Mouse (Mus musculus) adipose tissue, adult 10 weeks (tissue): ENCODE measurements around the gene Ehmt2. TPM values are rescaled to one million over a fixed set of nuclear protein-coding genes. Genes with fewer than 3 reads are reported as not detected.

Source experiments
- polyA plus RNA-seq: library from polyadenylated mRNA; stranded (reverse); fragments of 350-450 nt; fragmentation: Illumina TruSeq; extraction: RNeasy Lipid Tissue Mini Kit (QIAGEN cat#74804); gene quantifications from one replicate; pipeline ENCODE4 v1.2.3, GENCODE M21; 2014; ENCODE audit warnings: low read depth, low replicate concordance

Gene Ehmt2
- 113 TPM for polyA plus RNA-seq

DNA sequence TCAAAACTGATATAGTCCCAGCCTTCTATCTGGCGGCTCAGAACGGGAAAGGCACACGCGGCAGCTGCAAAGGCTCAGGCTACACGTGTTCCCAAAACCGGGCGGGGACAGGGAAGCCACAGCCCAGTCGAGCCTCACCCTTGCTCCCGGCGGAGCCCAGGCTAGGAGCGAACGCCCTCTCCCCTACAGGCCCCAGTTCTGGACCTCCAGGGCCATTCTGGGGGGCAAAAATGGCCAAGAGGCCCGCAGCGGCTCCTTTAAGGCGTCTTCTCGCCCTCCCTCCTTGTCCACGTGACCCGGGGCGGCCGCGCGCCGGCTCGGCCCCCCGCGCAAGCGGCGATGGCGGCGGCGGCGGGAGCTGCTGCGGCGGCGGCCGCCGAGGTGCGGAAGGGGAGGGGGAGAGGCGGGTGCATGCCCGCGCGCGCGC lies at the start of gene Ehmt2, which contains the start of gene C2:
TSS of gene Ehmt2 (plus strand) at position 310 of the 427 bp plus-strand sequence.
TSS of gene C2 (minus strand) at position 106 of the 427 bp plus-strand sequence.

DNA sequence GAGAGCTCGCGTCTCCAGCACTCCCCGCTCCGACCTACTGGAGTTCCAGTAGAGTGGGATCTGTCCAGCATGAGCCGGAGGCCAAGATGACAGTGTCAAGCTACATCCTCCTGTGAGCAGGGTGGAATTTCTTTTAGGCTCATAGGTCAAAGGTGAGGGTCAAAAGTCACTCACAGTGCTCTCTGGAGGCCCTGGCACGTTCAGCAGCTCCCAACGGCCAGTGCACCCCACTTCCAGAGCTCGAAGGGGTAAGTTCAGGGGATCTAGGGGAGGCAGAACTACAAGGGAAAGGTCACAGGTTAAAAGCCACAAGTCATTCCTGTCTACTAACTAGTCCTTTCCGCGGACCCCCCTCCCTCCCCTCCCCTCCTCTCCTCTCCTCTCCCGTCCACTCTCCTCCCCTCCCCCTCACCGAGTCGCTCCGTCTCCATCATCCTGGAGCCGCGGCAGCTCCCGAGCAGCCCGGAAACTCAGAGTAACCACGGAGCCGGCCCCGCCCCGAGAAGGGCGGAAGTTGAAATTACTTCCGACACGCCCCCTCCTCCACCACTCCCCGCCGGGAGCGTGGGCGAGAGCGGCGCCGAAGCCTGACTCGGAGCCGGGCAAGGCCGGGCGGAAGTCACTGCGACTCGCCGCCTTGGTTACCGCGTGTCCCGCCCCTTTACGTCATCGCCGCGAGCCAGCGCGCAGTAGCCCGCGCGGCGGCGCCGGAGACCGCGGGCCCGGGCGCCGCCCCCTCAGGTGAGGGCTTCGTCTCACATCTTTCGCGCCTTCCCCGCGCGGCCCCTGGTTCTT lies 48.4 kb upstream of the Ehmt2 start, which contains the start of the genes Skiv2l and Nelfe:
TSS of gene Skiv2l (minus strand) at position 489 of the 795 bp plus-strand sequence.
TSS of gene Nelfe (plus strand) at position 670 of the 795 bp plus-strand sequence.

DNA sequence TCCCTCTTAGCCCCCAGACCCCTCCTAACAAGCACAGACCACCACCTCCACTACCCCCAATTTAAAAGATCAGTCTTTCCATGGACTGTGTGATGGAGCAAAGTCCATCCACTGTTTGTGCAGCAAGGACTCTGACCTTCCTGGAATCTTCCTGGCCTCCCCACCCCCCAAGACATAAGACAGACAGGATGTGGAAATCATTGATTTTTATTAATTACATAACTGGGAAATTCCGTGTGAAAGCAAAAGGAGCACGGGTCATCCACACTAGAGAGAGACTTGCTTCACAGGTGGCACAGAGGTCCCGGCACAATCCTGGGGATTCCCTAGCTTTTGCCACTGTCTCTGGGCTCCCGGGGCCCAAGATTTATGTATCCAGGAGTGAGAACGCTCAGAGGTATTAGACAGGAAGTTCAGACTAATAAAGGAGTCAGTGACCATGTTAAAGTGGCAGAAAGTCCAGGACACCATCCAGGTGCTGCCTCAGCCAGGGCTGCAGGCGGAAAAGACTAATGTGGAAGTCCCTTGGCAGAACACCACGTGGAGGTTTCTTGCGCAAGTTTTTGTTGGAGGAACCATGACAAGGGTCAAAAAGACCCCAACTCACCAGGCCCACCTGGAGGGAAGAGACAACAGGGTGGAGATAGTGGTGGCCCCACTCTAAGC lies 35.7 kb upstream of the Ehmt2 start, which contains the start of gene Cfb:
TSS of gene Cfb (minus strand) at position 103 of the 666 bp plus-strand sequence.

DNA sequence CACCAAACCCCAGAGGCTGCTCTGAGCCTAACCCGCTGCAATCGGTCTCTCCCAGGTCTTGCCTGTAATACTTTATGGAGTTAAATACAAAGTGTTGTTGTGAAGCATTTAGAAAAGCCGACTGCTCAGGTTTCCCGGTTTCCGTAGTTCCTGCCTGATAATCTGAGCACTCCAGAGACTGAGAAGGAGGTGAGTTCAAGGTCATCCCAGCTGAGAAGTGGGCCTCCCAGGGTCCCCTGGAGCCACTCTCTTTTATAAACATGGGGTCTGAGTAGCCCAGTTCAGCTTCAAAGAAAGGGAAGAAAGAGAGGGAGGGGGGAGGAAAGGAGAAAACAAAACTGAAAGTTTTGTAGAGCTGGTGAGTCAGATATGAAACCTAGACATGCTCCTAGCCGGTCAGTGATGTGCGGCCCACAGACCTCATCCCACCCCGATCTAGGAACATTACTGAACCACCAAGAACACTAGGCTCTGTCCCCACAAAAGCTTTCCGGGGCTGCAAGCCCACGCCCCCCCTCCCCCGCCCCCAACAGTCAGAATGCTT lies 18.9 kb upstream of the Ehmt2 start, which contains the start of gene Zbtb12:
TSS of gene Zbtb12 (plus strand) at position 148 of the 544 bp plus-strand sequence.

DNA sequence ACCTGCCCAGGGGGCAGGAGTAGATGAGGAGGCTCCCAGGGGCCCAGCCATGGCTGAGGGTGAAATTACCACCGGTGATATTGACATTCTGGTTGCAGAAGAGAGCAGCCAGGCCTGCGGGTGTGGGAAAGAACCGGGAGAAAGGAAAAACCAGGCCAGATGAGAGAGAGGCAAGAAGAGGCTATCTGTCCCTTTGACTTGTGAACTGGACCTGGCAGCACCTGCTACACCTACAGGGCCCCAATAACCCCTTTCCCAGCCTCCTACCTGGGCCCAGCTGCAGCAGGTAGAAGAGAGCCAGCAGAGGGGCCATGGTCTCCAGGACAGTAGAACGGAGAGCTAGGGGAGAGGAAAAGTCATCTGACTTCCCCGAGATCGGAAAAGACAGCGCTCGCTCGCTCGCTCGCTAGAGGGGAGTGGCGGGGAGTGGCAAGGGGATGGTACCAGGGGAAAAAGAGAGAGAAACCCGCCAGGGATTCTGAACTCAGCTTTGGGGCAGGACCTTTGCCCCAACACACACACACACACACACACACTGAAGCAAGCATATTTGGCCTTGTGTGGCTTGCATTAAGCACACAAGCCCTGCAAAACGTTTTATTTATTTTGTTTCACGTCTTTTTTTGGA lies 16.5 kb upstream of the Ehmt2 start, which contains the start of gene Gm20547:
TSS of gene Gm20547 (minus strand) at position 360 of the 628 bp plus-strand sequence.

DNA sequence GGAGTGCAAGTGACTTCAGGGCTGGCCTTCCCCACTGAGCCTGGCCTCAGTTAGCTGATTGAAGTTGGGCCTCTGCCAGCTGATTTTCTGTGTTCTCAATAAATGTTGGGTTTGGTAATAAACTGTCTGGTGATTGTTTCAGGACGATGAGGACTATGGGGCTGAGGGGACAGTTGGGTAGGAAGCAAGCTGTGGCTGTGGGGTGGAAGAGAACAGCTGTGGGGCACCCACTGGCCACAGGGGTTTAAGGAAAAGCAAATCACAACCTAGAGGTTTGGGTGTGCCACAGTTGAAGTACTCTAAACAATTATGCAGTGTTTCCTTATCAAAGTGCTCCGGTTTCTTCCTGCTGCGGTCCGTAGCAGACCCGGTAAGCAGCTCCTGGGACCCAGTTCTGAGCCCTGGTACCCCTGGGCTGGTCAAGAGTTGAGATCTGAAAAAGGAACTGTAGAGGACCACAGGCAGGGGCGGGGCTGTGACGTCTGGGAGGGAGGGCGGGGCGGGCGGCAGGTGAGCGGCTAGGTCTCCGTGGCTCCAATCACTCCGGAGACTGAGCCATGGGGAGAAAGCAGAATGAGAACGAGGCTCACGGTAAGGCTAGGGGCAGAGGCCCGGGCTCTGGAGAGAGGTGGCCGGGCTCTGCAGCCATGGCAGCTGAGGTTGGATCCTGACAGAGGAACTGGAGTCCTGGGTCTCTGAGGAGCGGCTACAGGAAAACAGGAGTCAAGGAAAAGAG lies 15.8 kb downstream of the Ehmt2 start, which contains the start of gene Slc44a4:
TSS of gene Slc44a4 (plus strand) at position 537 of the 736 bp plus-strand sequence.

DNA sequence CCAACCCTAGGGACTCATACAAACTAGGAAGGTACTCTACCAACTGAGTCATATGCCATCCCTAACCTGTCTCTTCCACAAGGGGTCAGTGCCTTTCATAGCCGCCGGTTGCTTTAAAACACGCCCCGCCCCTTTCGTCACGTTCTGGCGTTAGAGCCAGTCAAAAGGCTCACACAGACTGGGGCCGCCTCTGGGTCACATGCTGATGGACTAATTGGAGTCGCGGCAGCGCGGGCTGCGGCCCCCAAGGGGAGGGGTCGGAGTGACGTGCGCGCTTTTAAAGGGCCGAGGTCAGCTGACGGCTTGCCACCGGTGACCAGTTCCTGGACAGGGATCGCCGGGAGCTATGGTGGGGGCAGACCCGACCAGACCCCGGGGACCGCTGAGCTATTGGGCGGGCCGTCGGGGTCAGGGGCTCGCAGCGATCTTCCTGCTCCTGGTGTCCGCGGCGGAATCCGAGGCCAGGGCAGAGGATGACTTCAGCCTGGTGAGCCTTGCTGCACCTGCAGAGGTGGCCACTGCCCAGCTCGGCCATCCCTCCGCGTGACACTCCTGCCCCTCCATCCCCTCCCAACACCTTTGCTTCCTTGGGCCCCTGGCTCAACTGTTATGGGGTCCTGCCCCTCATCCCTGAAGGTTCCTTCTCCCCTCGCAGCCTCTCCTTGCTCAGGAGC lies 32.9 kb downstream of the Ehmt2 start, which contains the start of gene Neu1:
TSS of gene Neu1 (plus strand) at position 193 of the 674 bp plus-strand sequence.

DNA sequence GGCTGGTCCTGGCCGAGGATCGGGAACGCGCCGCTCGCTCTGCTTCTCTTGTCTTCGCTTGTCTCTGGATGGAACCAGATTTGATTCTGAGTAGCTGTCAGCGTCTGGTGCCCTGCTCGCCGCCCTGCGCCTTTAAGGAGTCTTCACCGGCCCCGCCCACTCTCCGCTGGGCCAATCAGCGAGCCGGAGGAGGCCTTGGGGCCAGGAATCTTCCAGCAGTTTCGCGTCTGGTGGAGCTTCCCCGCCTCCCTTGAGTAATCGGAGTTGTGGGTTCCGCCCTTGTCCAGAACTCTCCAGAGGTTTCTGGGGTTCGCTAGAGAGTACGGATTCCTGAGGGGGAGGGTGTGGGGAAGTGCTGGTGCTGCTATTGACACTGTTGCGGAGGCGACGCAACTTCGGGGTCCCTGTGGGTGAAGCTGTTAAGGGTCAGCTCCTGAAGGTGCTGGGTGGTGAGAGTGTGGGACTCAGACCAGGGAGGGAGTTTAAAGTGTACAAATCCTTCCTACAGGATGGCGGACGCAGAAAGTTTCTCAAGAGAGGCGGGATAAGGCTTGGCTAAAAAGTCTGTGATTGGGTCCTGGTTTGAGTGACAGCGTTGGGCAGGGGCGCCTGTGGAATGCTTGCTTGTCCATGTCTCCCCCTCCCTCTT lies 61.0 kb downstream of the Ehmt2 start, which contains the start of gene Hspa1b:
TSS of gene Hspa1b (minus strand) at position 109 of the 649 bp plus-strand sequence.

Other genes with a start within 250 kb of the Ehmt2 start
- gene Tnxb, start 227.9 kb upstream of the Ehmt2 start, polyA plus RNA-seq = 30.0 TPM
- gene C4b, start 154.6 kb upstream of the Ehmt2 start, polyA plus RNA-seq = 248 TPM
- gene Cyp21a1, start 93.9 kb upstream of the Ehmt2 start, polyA plus RNA-seq = 1.4 TPM
- gene Stk19, start 61.5 kb upstream of the Ehmt2 start, polyA plus RNA-seq = 45.3 TPM
- gene Dxo, start 61.5 kb upstream of the Ehmt2 start, polyA plus RNA-seq = 59.7 TPM
- gene Skiv2l, start 48.3 kb upstream of the Ehmt2 start, polyA plus RNA-seq = 45.7 TPM
- gene Nelfe, start 48.1 kb upstream of the Ehmt2 start, polyA plus RNA-seq = 75.8 TPM
- 114 TPM for gene Cfb, start 36.0 kb upstream of the Ehmt2 start, polyA plus RNA-seq
- 14.4 TPM for gene Zbtb12, start 19.0 kb upstream of the Ehmt2 start, polyA plus RNA-seq
- not detected for gene Gm20547, start 16.4 kb upstream of the Ehmt2 start, polyA plus RNA-seq
- gene C2, start 204 bp upstream of the Ehmt2 start, polyA plus RNA-seq = 104 TPM
- 39.3 TPM for gene Slc44a4, start 16.0 kb downstream of the Ehmt2 start, polyA plus RNA-seq
- 81.9 TPM for gene Neu1, start 32.8 kb downstream of the Ehmt2 start, polyA plus RNA-seq
- gene Hspa1b, start 60.8 kb downstream of the Ehmt2 start, polyA plus RNA-seq = 47.9 TPM
- not detected for gene Gm20481, start 71.4 kb downstream of the Ehmt2 start, polyA plus RNA-seq
- 24.3 TPM for gene Hspa1a, start 73.7 kb downstream of the Ehmt2 start, polyA plus RNA-seq
- gene Hspa1l, start 74.2 kb downstream of the Ehmt2 start, polyA plus RNA-seq = 12.0 TPM
- gene Lsm2, start 83.4 kb downstream of the Ehmt2 start, polyA plus RNA-seq = 23.4 TPM
- 62.8 TPM for gene Vars, start 102.5 kb downstream of the Ehmt2 start, polyA plus RNA-seq
- 0.96 TPM for gene Vwa7, start 118.1 kb downstream of the Ehmt2 start, polyA plus RNA-seq
- gene Sapcd1, start 129.5 kb downstream of the Ehmt2 start, polyA plus RNA-seq = 2.9 TPM
- gene Msh5, start 148.3 kb downstream of the Ehmt2 start, polyA plus RNA-seq = 4.2 TPM
- gene Clic1, start 151.5 kb downstream of the Ehmt2 start, polyA plus RNA-seq = 127 TPM
- 43.7 TPM for gene Ddah2, start 160.6 kb downstream of the Ehmt2 start, polyA plus RNA-seq
- 2.2 TPM for gene Ly6g6c, start 166.9 kb downstream of the Ehmt2 start, polyA plus RNA-seq
- gene Mpig6b, start 167.7 kb downstream of the Ehmt2 start, polyA plus RNA-seq = 2.4 TPM
- 8.2 TPM for gene Ly6g6e, start 178.4 kb downstream of the Ehmt2 start, polyA plus RNA-seq
- gene Ly6g6d, start 179.6 kb downstream of the Ehmt2 start, polyA plus RNA-seq = 14.6 TPM
- not detected for gene Ly6g6f, start 187.1 kb downstream of the Ehmt2 start, polyA plus RNA-seq
- gene Abhd16a, start 190.8 kb downstream of the Ehmt2 start, polyA plus RNA-seq = 106 TPM
- 1,353 TPM for gene Ly6g5c, start 209.8 kb downstream of the Ehmt2 start, polyA plus RNA-seq
- 1,252 TPM for gene Ly6g5b, start 217.0 kb downstream of the Ehmt2 start, polyA plus RNA-seq
- 14.5 TPM for gene Gpank1, start 223.0 kb downstream of the Ehmt2 start, polyA plus RNA-seq
- gene Csnk2b, start 223.6 kb downstream of the Ehmt2 start, polyA plus RNA-seq = 234 TPM
- gene D17H6S53E, start 227.9 kb downstream of the Ehmt2 start, polyA plus RNA-seq = 15.2 TPM
- not detected for gene Apom, start 233.6 kb downstream of the Ehmt2 start, polyA plus RNA-seq
- gene Bag6, start 236.7 kb downstream of the Ehmt2 start, polyA plus RNA-seq = 130 TPM